Mouse (Mus musculus) urinary bladder, postnatal 10 days (tissue): Measurements from ENCODE around the gene Ctu1.
"Not testable (repeated sequence)": the region's sequence is repeated elsewhere in the genome, so short reads cannot be mapped to it uniquely, and the experiment has no call there.

Experiments used
- DNase-seq: peaks from one replicate; pipeline ENCODE4 v3.0.0; 2022; ENCODE audit warnings: low spot score

Ctu1 gene

DNA sequence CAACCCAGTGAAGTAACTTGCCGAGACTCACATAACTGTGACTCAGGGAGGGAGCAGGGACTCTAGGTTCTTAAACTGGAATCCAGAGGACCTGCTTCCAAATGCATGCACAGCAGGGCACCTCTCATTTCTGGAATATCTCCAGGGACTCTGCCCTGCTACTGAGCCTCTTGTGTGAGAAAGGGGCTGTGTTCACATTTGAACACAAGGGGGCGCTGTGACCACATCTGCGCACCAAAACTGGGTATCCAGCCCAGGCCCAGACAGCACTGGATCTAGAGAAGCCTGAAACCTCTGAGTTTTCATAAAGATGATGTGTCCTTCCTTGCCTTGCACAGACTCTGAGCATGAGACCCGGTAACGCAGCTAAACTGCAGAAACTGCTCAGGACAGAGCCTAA is 9.1 kb downstream of the Ctu1 start:
- DNase-seq: no peak

GRCm38 (mm10) chr7:43682511-43682910 is 10.7 kb downstream of the Ctu1 start:
- DNase-seq: not testable (repeated sequence)

DNA sequence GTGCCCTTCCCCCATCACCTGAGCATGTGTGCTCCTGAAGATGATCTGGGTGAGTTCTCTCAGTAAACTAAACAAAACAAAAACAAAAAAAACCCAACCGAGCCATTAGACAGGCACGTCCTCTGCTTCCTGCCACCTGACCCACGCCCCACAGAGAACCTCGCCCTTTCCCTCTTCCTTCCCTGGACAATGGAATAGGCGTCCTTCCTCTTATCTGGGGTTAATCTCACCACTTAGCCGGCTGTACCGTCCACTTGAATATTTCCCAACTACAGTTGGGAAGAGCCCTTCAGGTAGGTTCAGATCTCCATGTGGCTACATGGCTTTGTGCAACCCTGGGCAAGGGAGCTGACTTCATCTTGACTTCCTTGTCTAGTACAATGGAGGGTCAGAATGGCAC is 13.3 kb downstream of the Ctu1 start:
- no peak for DNase-seq

DNA sequence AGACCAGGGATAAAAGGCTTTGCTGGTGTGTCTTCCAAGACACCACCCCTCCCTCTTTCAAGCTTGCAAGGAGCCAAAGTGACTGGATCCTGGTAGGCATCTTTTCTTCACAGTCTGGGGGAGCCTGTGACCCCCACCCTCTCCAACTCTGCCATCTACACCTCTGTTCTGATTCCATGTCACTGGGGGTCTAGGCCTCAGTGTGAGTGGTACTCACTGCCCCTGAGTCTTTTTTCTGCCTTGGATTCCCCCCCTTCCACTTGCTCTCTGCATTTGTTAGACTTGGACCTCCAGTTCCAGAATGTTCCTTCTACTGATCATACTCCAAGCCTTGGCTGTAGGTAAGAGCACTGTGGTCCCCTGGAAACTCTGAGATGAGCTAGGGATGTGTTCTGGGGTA is 18.3 kb downstream of the Ctu1 start, which contains the start of gene Klk14:
Gene Klk14, plus strand, starts transcription at position 301 of the 400 bp plus-strand sequence.
- no peak for DNase-seq

DNA sequence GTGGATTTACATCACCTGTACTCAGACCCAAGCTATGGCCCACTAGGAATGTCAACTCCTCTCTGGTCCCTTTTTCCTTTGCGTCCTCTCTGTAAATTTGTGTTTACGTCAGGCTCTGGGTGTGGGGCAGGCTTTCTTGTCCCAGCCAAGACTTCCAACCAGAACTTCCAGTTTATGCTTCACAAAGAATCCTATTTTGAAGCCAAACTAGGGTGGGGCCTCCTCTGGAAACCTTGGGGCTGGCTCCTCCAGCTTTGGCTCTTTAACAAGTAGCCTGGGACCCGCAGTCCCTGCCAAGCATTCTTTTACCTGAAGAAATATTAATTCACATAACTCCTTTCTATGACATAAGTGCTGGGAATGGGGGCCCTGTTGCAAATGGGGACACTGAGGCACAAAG is 38.2 kb downstream of the Ctu1 start:
- no peak for DNase-seq

- no peak for DNase-seq
Measured at GRCm38 (mm10) chr7:43712267-43712666, 40.5 kb downstream of the Ctu1 start, which contains the start of gene Klk13. Klk13 (plus strand) TSS chr7:43712567.

DNA sequence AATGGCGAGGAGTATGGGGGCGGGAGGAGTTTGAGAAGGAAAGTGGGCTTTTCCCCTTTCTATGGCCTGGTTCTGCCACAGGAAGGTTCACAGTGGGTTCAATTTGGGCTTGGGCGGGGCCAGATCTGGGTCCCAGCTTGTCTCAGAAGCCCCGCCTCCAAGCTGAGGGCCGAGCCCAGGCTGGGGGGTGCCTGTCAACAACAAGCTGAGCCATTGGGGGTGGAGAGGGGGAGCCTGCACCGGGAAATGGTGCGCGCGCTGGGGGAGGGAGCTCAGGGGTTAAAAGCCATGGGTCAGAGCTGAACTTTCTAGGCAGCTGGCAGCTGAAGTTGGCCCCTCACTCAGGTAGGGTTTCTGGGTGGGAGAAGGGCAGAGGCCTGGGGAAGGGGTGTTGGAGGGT is 41.1 kb downstream of the Ctu1 start:
- no peak for DNase-seq

DNA sequence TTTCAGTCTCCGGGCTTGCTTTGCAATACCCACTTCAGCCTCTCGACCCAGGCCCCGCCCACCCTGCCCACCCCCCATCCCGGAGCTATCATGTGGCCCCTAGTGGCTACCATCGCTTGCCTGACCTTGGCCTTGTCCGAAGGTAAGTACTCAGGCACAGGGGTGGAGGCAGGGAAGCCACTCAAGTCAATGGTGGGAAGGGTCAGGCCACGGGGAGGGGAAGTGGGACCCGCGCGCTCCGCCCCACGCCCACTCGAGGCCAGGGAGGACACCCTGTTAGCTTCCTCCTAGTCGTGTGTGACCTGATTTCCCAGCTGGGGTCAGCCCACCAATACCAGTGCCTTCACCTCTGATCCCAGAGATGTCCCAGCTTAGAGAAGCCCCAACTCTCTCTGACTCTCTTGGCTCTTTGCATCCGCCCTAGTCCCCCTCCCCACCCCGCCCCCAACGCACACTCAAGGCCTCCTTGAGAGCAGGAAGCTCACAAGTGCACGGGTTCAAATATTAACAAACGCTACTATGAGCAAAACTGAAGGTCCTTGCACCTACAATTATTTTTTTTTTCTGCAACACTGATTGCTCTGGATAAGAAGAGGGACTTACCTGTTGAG is 42.0 kb downstream of the Ctu1 start:
- no peak for DNase-seq
